ENCODE assay signal across 8 mouse cellular contexts in the genomic region with DNA sequence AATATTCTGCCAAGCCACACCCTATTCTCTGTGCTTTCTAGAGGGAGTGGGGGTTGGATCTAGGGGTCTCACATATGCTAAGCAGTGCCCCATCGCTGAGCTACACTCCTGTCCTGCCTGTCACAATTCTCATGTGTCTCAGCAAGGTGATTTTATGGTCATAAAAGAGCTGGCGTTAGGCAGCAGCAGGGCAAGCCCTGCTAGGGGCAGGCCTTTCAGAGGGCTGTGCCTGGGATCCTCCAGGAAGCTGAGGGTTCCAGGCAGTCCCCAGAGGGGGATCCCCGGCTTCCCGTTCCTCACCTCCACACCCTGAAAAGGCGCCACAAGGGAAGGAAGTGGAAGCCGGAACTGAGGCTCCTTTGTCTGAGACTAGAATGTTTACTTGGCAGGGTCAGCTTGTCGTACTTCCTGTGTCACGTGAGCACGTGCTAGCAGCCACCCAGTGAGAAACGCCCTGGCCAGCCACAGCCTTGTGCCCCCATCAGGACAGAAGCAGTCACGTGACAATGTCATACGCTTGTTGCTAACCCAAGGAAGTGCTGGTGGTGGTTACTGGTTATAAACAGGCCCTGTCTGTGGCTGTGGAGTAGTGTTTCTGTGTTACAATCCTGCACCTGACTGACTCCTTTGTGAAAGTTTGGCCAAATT.
A peak's percentile ranks its signal among the peaks of the same experiment; 100 is the strongest.
DNase-seq lines count a peak whose midpoint lies in the region; ATAC-seq and TF ChIP-seq lines count a peak whose summit lies in the region.

No protein-coding gene starts in this region.

- peak overlapping the region; percentile 33 for H3K4me2 ChIP-seq in intestine, embryonic 14.5 days (ENCODE audit: low read length)
- peak overlapping the region; percentile 13 for H3K4me2 ChIP-seq in liver, embryonic 16.5 days (ENCODE audit: low read depth, low read length)

- DNase-seq in CD8-positive naive resting alpha-beta T cell, adult 2 months (ENCODE audit: low read depth in 2 of 2, low spot score in 2 of 2), result peak; percentile 88 to 91
- DNase-seq in gastrocnemius, postnatal 25 days, result peak; percentile 76
- DNase-seq in intestine, embryonic 14.5 days (ENCODE audit: low spot score), result peak; percentile 76
- DNase-seq in neural tube, embryonic 10.5 days (ENCODE audit: extremely low spot score, low spot score), result peak; percentile 62
- DNase-seq in thymus, postnatal 36 days, result peak; percentile 74 to 85
- no peak for DNase-seq in frontal cortex, postnatal 36 days (ENCODE audit: low spot score in 2 of 2)

- no peak; the same call in 1 of the 2 replicates for TF ChIP-seq CTCF in bone marrow macrophage, adult 2 months (IDR thresholded peaks at IDR 0.05; ENCODE audit: low read depth, low read length)

- H3K27me3 ChIP-seq in intestine, embryonic 14.5 days (replicated peaks; ENCODE audit: control insufficient read depth, insufficient read depth, low read length), result peaks cover 9% of the 10 kb centered on the region
- H3K27me3 ChIP-seq in liver, embryonic 16.5 days (ENCODE audit: control insufficient read depth, insufficient read depth, low read depth, low read length), result 0 out of 2 replicates have a peak, but pooled peaks cover 3% of the 10 kb centered on the region

- H3K4me1 ChIP-seq in bone marrow macrophage, adult 2 months (ENCODE audit: control insufficient read depth, insufficient read depth, low read length), result peaks cover 10% of the 10 kb centered on the region
- peaks cover 5% of the 10 kb centered on the region; the same call in 1 of the 2 replicates for H3K4me1 ChIP-seq in intestine, embryonic 14.5 days (replicated peaks; ENCODE audit: control insufficient read depth, insufficient read depth, low read length)
- H3K4me1 ChIP-seq in liver, embryonic 16.5 days (ENCODE audit: control insufficient read depth, low read depth, low read length), result no peaks in the 10 kb centered on the region

- no peaks in the 10 kb centered on the region for H3K9me3 ChIP-seq in intestine, embryonic 14.5 days (ENCODE audit: control insufficient read depth, low read length)
- H3K9me3 ChIP-seq in liver, embryonic 16.5 days (replicated peaks; ENCODE audit: control insufficient read depth, low read length), result no peaks in the 10 kb centered on the region

- WGBS in intestine, embryonic 14.5 days, result 20% methylated on average over 12 of the region's 12 CpGs
- 11% methylated on average over 12 of the region's 12 CpGs for WGBS in liver, embryonic 16.5 days (ENCODE audit: insufficient replicate concordance)

- H3K4me3 ChIP-seq in bone marrow macrophage, adult 2 months (ENCODE audit: insufficient read depth, low read length), result peak overlapping the region; percentile 22; the same call in 1 of the 2 replicates
- no peak overlapping the region for H3K4me3 ChIP-seq in intestine, embryonic 14.5 days (ENCODE audit: low read depth, low read length)
- H3K4me3 ChIP-seq in liver, embryonic 16.5 days (ENCODE audit: low read depth, low read length), result no peak overlapping the region

- H3K9ac ChIP-seq in intestine, embryonic 14.5 days (ENCODE audit: low read length), result no peak overlapping the region
- no peak overlapping the region for H3K9ac ChIP-seq in liver, embryonic 16.5 days (ENCODE audit: low read depth, low read length)

- no peak for TF ChIP-seq POLR2A in bone marrow macrophage, adult 2 months (IDR thresholded peaks at IDR 0.05; ENCODE audit: borderline replicate concordance, low read depth, low read length)

- ATAC-seq in intestine, embryonic 14.5 days (replicated peaks; ENCODE audit: low FRiP score, low TSS enrichment, low read depth), result peak; percentile 86
- ATAC-seq in liver, embryonic 16.5 days (ENCODE audit: low read depth), result peak; percentile 86

- H3K36me3 ChIP-seq in intestine, embryonic 14.5 days (ENCODE audit: control insufficient read depth, insufficient read depth, low read length), result no peaks in the 10 kb centered on the region
- H3K36me3 ChIP-seq in liver, embryonic 16.5 days (ENCODE audit: control insufficient read depth, insufficient read depth), result no peaks in the 10 kb centered on the region

- H3K27ac ChIP-seq in bone marrow macrophage, adult 2 months (ENCODE audit: insufficient read depth, low read depth, low read length), result peak overlapping the region; percentile 67
- H3K27ac ChIP-seq in intestine, embryonic 14.5 days (ENCODE audit: low read depth), result peak overlapping the region; percentile 75
- H3K27ac ChIP-seq in liver, embryonic 16.5 days (ENCODE audit: low read length), result no peak overlapping the region

Comparison
In these comparisons a context has a peak if more than half of its experiments do, and no peak if none do; other contexts are left out.
1. DNase-seq: peak in CD8-positive naive resting alpha-beta T cell, adult 2 months (2 of 2), gastrocnemius, postnatal 25 days (single experiment), intestine, embryonic 14.5 days (single experiment), neural tube, embryonic 10.5 days (single experiment) and thymus, postnatal 36 days (2 of 2); none in frontal cortex, postnatal 36 days (0 of 2).